Mouse (Mus musculus): Measurements from ENCODE around the gene Cadm2. TPM values are rescaled to one million over a fixed set of nuclear protein-coding genes. Genes with fewer than 3 reads are reported as not detected.

Gene Cadm2
- polyA plus RNA-seq, 1 experiment: not detected

GRCm38 (mm10) chr16:66798204-66798603 lies 822.5 kb downstream of the Cadm2 start:
- TF ChIP-seq GATA1 (IDR thresholded peaks at IDR 0.05; ENCODE audit: low read length): no peak

DNA sequence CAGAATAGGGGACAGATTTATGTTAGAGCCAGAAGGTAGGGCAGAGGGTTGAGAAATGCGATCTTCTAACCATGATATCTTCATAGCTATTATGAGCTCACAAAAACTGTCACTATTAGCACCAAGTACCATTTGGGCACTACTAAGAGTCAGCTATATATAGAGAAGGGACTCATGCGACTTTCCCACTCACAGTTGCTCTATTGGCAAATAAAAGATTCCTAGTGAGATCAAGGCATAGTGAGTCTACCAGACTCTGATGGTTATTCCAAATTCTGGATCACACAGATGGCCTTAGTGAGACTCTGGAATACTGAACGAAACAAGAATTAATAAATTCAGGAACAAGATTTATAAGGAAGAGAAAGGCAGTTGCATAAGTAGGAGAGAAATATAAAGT lies 827.6 kb downstream of the Cadm2 start:
- no peak for TF ChIP-seq GATA1 (IDR thresholded peaks at IDR 0.05; ENCODE audit: low read length)

GRCm38 (mm10) chr16:66771883-66772282 lies 848.8 kb downstream of the Cadm2 start:
- TF ChIP-seq GATA1 (IDR thresholded peaks at IDR 0.05; ENCODE audit: low read length): no peak

- TF ChIP-seq GATA1 (IDR thresholded peaks at IDR 0.05; ENCODE audit: low read length): no peak
Measured at GRCm38 (mm10) chr16:66769545-66769944, 851.2 kb downstream of the Cadm2 start.

GRCm38 (mm10) chr16:66768684-66769389 lies 851.9 kb downstream of the Cadm2 start:
- TF ChIP-seq GATA1 (IDR thresholded peaks at IDR 0.05; ENCODE audit: low read length): no peak

- TF ChIP-seq GATA1 (IDR thresholded peaks at IDR 0.05; ENCODE audit: low read length): no peak
Measured at GRCm38 (mm10) chr16:66761546-66762473, 858.9 kb downstream of the Cadm2 start.

DNA sequence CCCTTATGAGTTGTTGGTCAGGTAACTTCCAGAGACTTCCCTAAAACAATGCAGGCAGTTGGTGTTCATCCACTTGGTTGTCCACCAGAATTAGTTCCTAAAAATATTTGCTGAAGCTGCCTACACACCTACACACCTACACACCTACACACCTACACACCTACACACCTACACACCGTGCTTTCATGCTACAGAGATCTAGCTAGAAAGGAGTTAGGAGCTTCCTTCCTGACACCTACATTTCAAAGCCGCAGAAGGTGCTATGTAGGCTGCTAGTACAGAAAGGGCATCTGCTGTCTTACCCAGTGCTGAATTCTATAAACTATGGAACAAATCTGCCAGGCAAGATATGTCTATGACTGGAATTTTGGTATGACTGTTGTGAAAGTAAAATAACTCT lies 872.2 kb downstream of the Cadm2 start:
- no peak for TF ChIP-seq GATA1 (IDR thresholded peaks at IDR 0.05; ENCODE audit: low read length)

- TF ChIP-seq GATA1 (IDR thresholded peaks at IDR 0.05; ENCODE audit: low read length): no peak
Measured at GRCm38 (mm10) chr16:66731212-66731611, 889.5 kb downstream of the Cadm2 start.

DNA sequence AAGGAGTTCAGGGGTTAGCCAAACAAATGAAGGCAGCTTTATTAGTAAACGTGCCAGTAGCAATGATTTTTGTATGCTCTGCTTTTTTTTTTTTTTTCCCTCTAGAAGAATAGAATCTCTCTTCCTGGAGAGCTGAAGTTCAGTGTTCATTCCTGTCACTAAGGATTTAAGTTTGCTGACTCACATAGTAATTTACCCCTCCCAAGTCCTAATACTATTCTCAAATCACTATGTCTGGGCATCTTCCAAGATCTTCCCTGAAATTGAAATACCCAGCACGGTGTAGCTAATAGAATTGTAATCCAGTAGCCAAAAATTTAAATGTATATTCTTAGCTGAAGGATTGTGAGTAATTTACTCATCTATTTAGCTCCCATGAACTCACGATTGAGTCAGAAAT lies 914.2 kb downstream of the Cadm2 start:
- TF ChIP-seq GATA1 (IDR thresholded peaks at IDR 0.05; ENCODE audit: low read length): no peak

GRCm38 (mm10) chr16:66694783-66695182 lies 925.9 kb downstream of the Cadm2 start:
- no peak for TF ChIP-seq GATA1 (IDR thresholded peaks at IDR 0.05; ENCODE audit: low read length)

- TF ChIP-seq GATA1 (IDR thresholded peaks at IDR 0.05; ENCODE audit: low read length): no peak
Measured at GRCm38 (mm10) chr16:66677241-66677640, 943.5 kb downstream of the Cadm2 start.

GRCm38 (mm10) chr16:66651013-66651362 lies 969.7 kb downstream of the Cadm2 start:
- TF ChIP-seq GATA1 (IDR thresholded peaks at IDR 0.05; ENCODE audit: low read length): no peak

GRCm38 (mm10) chr16:66650348-66651012 lies 970.2 kb downstream of the Cadm2 start:
- TF ChIP-seq GATA1 (IDR thresholded peaks at IDR 0.05; ENCODE audit: low read length): no peak

- TF ChIP-seq GATA1 (IDR thresholded peaks at IDR 0.05; ENCODE audit: low read length): no peak
Measured at GRCm38 (mm10) chr16:66647798-66648197, 972.9 kb downstream of the Cadm2 start.

DNA sequence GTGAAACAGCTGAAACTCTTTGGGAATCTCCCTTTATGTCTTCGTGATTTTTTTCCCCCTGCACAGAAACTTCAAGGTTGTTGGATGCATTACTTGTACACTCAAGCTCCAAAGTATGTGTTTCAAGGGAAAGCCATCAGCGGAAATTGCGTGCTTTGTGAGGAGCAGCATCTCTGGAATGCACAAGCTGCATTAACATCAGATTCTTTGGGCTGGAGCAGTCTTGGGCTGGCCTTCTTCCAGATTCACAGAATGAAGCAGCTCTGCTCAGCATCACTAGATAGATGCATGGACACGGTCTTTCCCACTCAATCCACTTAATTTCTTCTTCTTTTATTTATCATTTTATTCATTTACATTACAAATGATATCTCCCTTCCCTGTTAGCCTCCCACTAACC lies 977.1 kb downstream of the Cadm2 start:
- no peak for TF ChIP-seq GATA1 (IDR thresholded peaks at IDR 0.05; ENCODE audit: low read length)

- TF ChIP-seq GATA1 (IDR thresholded peaks at IDR 0.05; ENCODE audit: low read length): no peak
Measured at GRCm38 (mm10) chr16:66627527-66627926, 993.2 kb downstream of the Cadm2 start.

Data from G1E-ER4 (cell line).